Mouse (Mus musculus): ENCODE data around the gene Copz2. TPM values are rescaled to one million over a fixed set of nuclear protein-coding genes. Genes with fewer than 3 reads are reported as not detected.

The Copz2 gene
- total and polyA plus RNA-seq, 2 experiments from 2014 or later, result 7.1 to 14.8 TPM

DNA sequence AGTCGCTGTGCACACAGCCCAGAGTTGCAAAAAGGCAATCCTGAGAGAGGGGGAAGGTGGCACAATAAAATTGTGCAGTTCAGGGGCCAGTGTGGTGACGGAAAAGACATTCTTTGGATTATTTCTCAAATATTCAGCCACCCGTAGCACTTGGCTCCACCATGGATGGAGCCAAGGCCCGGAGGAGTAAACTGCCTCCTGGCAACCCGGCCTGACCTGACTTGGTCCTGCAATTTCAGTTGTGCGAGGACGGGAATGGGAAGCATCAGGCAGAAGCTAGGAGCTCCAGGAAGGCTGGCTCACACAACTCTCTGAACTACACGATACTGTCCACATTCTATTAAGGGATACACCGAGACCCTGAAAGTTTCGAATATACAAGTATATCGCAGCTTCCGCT is 12.9 kb downstream of the Copz2 start:
- H3K27me3 ChIP-seq (ENCODE audit: insufficient read depth, low read length), result no peaks in the 10 kb centered on the region
- no peaks in the 10 kb centered on the region for H3K36me3 ChIP-seq (ENCODE audit: insufficient read depth)
- H3K4me1 ChIP-seq (ENCODE audit: insufficient read depth), result no peaks in the 10 kb centered on the region
- H3K9me3 ChIP-seq (ENCODE audit: low read length), result no peaks in the 10 kb centered on the region
- H3K4me2 ChIP-seq (ENCODE audit: low read depth), result peak overlapping the region; percentile 96
- H3K27ac ChIP-seq (ENCODE audit: low read depth, low read length), result peak overlapping the region; percentile 57; the same call in 1 of the 2 replicates
- peak overlapping the region; percentile 14; the same call in 1 of the 2 replicates for H3K9ac ChIP-seq
- ATAC-seq (no peak), DNase-seq (no peak)
- WGBS, result 58% methylated on average over 12 of the region's 12 CpGs
- no peak for TF ChIP-seq CTCF (IDR thresholded peaks at IDR 0.05; ENCODE audit: low read depth)
- no peak overlapping the region for H3K4me3 ChIP-seq (ENCODE audit: low read depth, low read length)

DNA sequence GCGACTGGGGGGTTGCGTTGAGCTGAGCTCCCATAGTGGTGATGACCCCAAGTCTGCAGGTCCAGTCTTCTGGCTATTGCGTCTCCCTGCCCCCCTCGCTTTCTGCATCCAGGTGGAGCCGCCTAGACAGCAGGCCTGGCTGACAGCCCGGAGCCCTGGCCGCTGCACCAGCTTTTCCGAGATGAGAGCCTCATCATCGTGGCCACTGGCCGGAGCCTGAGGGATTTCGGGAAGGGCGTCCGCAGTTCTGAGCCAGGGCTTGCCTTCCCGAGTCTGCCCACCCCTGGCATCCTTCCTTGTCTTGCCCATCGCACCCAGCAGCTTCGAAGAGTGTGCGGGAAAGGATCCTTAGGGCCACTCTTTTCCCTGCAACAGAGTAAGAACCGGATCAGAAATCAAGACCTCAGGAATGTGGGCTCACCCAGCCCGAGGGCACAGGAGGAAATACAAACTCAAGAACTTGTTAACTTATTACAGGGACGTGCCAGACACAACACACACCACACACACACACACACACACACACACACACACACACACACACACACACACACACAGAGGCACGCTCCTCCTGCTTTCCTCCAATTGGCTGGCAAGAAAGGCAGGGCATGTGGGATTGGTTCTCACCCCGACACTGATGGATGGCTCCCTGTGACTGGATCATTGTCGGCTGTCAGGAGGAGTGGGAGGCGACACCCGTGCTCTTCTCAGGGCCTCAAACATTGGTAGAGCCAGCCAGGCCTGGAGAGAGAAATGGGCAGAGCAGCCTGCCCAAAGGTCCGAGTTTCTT is 13.7 kb downstream of the Copz2 start:
- H3K4me3 ChIP-seq (ENCODE audit: low read depth, low read length), result no peak overlapping the region
- WGBS, result 14% methylated on average over 26 of the region's 26 CpGs
- no peak overlapping the region for H3K27ac ChIP-seq (ENCODE audit: low read depth, low read length)
- ATAC-seq, result peak; percentile 79
- no peaks in the 10 kb centered on the region for H3K27me3 ChIP-seq (ENCODE audit: insufficient read depth, low read length)
- DNase-seq, result peak; percentile 75
- no peak overlapping the region for H3K9ac ChIP-seq
- H3K4me1 ChIP-seq (ENCODE audit: insufficient read depth), result no peaks in the 10 kb centered on the region
- no peaks in the 10 kb centered on the region for H3K36me3 ChIP-seq (ENCODE audit: insufficient read depth)
- no peaks in the 10 kb centered on the region for H3K9me3 ChIP-seq (ENCODE audit: low read length)
- TF ChIP-seq CTCF (IDR thresholded peaks at IDR 0.05; ENCODE audit: low read depth), result no peak
- H3K4me2 ChIP-seq (ENCODE audit: low read depth), result peak overlapping the region; percentile 26

- ATAC-seq (peak; percentile 47; the same call in 1 of the 2 replicates), DNase-seq (peak; percentile 84)
- Histone ChIP-seq H3K4me2 (ENCODE audit: low read depth) (no peak overlapping the region), H3K27ac (ENCODE audit: low read depth, low read length) (no peak overlapping the region), H3K9ac (no peak overlapping the region), H3K36me3 (ENCODE audit: insufficient read depth) (no peaks in the 10 kb centered on the region), H3K9me3 (ENCODE audit: low read length) (no peaks in the 10 kb centered on the region), H3K4me1 (ENCODE audit: insufficient read depth) (peaks cover 1% of the 10 kb centered on the region; the same call in 1 of the 2 replicates), H3K27me3 (ENCODE audit: insufficient read depth, low read length) (no peaks in the 10 kb centered on the region), H3K4me3 (ENCODE audit: low read depth, low read length) (no peak overlapping the region)
- peak; percentile 86 for TF ChIP-seq CTCF (IDR thresholded peaks at IDR 0.05; ENCODE audit: low read depth)
- WGBS, result 8% methylated on average over 5 of the region's 5 CpGs
Measured at GRCm38 (mm10) chr11:96867149-96867548, 17.5 kb downstream of the Copz2 start.

GRCm38 (mm10) chr11:96872441-96873379 is 23.0 kb downstream of the Copz2 start:
- H3K4me2 ChIP-seq (ENCODE audit: low read depth), result 0 out of 2 replicates have a peak overlapping the region, but pooled peaks have one; percentile 10
- DNase-seq, result peak; percentile 56
- no peak overlapping the region for H3K4me3 ChIP-seq (ENCODE audit: low read depth, low read length)
- ATAC-seq, result peak; percentile 21; the same call in 1 of the 2 replicates
- no peaks in the 10 kb centered on the region for H3K36me3 ChIP-seq (ENCODE audit: insufficient read depth)
- H3K27ac ChIP-seq (ENCODE audit: low read depth, low read length), result peak overlapping the region; percentile 71
- no peaks in the 10 kb centered on the region for H3K9me3 ChIP-seq (ENCODE audit: low read length)
- no peak for TF ChIP-seq CTCF (IDR thresholded peaks at IDR 0.05; ENCODE audit: low read depth)
- 4% methylated on average over 24 of the region's 24 CpGs for WGBS
- H3K27me3 ChIP-seq (ENCODE audit: insufficient read depth, low read length), result no peaks in the 10 kb centered on the region
- H3K9ac ChIP-seq, result peak overlapping the region; percentile 39; the same call in 1 of the 2 replicates
- peaks cover 38% of the 10 kb centered on the region for H3K4me1 ChIP-seq (ENCODE audit: insufficient read depth)

DNA sequence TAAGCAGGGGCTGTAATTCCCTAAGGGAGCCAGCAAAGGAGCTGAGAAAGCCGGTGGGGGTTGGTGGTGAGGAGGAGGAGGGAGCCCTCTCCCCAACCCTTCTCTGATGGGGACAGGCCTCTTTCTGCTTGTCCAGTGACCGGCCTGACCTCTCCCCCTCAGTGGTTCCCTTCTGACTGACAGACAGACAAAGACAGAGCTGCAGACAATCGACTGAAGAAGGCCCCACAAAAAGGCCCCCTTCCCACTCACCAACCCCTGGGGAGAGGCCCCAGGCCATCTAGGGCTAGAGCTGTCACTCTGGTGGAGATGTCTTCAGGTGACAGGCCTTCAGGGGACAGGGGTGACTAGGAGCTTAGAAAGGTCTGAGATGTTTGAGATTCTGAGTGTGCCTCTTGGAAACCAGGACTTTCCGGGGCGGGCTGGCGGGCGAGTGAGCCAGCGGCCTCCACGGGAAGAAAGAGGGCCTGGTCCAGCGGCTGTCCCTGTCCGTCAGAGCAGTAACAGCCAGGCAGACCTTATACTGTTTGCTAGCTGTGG is 24.0 kb downstream of the Copz2 start:
- no peak for ATAC-seq
- peaks cover 38% of the 10 kb centered on the region for H3K4me1 ChIP-seq (ENCODE audit: insufficient read depth)
- WGBS, result 22% methylated on average over 11 of the region's 11 CpGs
- H3K4me2 ChIP-seq (ENCODE audit: low read depth), result no peak overlapping the region
- DNase-seq, result no peak
- no peak overlapping the region for H3K9ac ChIP-seq
- no peaks in the 10 kb centered on the region for H3K36me3 ChIP-seq (ENCODE audit: insufficient read depth)
- TF ChIP-seq CTCF (IDR thresholded peaks at IDR 0.05; ENCODE audit: low read depth), result no peak
- H3K27me3 ChIP-seq (ENCODE audit: insufficient read depth, low read length), result no peaks in the 10 kb centered on the region
- H3K4me3 ChIP-seq (ENCODE audit: low read depth, low read length), result no peak overlapping the region
- H3K9me3 ChIP-seq (ENCODE audit: low read length), result no peaks in the 10 kb centered on the region
- peak overlapping the region; percentile 71 for H3K27ac ChIP-seq (ENCODE audit: low read depth, low read length)

- H3K9me3 ChIP-seq (ENCODE audit: low read length), result no peaks in the 10 kb centered on the region
- no peak for TF ChIP-seq CTCF (IDR thresholded peaks at IDR 0.05; ENCODE audit: low read depth)
- ATAC-seq, result no peak
- H3K4me3 ChIP-seq (ENCODE audit: low read depth, low read length), result peak overlapping the region; percentile 35
- H3K36me3 ChIP-seq (ENCODE audit: insufficient read depth), result no peaks in the 10 kb centered on the region
- DNase-seq, result no peak
- H3K4me1 ChIP-seq (ENCODE audit: insufficient read depth), result peaks cover 38% of the 10 kb centered on the region
- H3K9ac ChIP-seq, result peak overlapping the region; percentile 46
- H3K4me2 ChIP-seq (ENCODE audit: low read depth), result peak overlapping the region; percentile 71
- H3K27ac ChIP-seq (ENCODE audit: low read depth, low read length), result peak overlapping the region; percentile 94
- H3K27me3 ChIP-seq (ENCODE audit: insufficient read depth, low read length), result no peaks in the 10 kb centered on the region
- WGBS, result 23% methylated on average over 4 of the region's 4 CpGs
Measured at GRCm38 (mm10) chr11:96875270-96875669, 25.6 kb downstream of the Copz2 start.
